Mouse (Mus musculus): ENCODE measurements around the gene Sh3bp1.

Sh3bp1 gene

DNA sequence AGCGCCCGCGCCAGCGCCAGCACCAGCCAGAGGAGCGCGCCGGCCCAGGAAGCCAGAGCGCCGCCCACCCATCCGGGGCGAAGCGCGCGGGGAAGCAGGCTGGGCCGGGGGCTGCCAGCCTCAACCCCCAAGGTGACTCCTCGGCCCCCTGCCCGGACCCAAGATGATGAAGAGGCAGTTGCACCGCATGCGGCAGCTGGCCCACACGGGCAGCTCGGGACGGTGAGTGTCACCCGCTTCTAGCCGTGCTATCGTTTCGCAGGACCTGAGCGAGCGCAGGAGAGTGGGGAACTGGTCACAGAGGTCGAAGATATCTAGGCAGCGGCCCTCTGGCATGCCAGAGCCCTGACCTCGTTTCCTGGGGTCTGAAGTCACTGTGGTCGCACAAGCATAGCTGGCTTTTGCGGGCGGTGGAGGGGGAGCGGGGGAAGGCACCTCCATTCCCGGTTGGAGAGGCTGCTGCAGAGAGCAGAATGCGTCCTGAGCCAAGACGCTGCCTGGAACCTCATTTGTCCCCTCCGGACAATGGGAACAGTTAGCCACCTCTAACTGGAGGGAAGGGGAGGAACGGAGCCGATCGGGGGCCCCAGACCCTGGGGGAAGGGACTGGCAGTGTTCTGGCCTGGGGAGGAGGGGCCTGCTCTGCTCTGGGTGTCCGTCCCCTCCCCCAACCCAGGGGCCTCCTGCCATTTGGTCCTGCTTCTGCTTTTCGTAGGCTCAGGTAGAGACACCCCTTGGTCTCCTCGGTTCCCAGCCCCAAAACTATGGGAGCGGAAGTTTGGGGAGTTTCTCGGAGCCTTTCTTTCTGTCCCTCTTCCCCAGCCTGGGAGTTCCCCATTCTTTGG, at the start of gene Sh3bp1:
Gene Sh3bp1, plus strand, starts transcription at position 29 of the 845 bp plus-strand sequence.
- DNase-seq (ENCODE audit: low spot score), result peak; percentile 64

DNA sequence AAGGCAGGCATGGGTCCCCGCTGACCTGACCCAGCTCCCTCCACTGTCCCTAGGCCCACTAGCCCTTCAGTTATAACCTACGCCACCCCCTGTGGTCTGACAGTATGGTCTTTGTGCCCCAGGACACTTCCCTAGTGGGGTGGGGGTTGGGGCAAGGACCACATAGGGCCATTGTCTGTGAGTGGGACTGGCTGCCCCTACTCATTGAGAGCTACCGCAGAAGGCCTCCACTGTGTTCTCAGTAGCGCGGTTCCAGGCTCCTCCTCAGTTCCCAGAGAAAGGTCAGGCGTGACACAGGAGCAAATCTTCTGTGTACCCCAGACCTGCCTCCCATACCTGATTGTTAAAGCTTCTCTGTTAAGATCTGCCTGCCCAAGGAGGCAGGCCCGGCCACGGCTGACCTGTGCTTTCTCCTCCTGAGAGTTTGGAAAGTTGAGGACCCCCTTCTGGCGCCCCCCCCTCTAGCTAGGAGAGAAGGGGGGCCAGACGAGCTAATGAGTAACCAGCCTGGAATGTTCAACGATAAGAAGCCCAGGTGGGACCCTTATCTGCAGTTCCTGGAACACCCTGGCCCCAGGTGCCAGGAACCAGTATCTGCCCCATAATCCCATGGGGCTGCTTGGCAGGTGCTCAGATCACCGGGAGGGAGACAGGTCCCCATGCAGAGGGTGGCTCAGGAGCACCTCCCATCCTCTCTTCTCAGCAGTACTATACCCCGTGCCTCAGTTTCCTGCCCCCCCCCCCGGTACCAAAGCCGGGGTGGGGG, 49.3 kb upstream of the Sh3bp1 start:
- DNase-seq (ENCODE audit: low spot score), result no peak

DNA sequence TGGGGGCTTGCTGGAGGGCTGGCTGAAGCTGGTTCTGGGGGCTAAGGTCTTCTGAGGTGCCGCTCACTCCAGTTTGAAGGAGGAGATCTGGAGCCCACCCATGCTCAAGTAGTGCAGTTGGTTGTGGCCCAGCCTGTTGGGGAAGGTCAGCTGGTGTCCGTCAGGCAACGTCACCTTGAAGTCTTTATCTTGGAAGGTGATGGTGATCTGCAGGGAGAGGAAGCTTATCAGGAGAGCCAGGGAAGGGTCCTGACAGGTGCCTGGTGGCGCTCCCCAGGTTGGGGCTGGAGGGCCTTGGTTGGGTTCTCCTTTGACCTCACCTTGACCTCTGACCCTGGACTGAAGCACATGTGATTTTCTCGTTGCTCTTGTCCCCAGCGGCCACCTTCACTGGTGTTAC, 48.6 kb upstream of the Sh3bp1 start:
- DNase-seq (ENCODE audit: low spot score), result no peak

DNA sequence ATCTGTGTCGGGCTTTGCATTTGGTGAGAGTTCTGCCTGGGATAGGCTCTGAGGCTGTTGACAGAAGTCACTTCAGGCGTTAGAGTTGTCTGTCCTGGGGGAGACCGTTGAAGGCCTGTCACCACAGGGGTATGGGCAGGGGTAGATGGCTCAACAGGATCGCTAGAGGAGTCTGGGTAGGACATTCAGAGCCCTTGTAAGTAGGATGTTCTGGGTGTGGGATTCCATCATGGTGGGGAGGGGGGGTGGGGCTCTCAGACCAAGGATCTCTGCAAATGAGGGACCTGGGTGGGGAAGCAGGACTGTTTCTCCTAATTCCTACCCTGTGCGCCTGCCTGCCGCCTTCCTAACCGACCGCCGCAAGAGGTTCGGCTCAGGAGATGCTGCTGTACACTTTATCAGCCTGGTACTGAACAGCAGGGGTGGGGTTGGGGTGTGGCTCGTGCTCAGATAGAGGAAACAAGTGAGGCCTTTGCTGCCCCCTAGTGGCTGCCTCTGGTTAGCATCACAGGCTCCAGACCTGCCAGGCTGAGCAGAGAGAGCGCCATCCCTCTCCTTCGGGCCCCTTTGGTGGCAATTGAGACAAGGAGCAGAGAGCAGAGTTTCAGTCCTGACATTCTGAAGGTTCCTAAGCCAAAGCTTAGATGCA, 47.9 kb upstream of the Sh3bp1 start:
- peak; percentile 93 for DNase-seq (ENCODE audit: low spot score)

DNA sequence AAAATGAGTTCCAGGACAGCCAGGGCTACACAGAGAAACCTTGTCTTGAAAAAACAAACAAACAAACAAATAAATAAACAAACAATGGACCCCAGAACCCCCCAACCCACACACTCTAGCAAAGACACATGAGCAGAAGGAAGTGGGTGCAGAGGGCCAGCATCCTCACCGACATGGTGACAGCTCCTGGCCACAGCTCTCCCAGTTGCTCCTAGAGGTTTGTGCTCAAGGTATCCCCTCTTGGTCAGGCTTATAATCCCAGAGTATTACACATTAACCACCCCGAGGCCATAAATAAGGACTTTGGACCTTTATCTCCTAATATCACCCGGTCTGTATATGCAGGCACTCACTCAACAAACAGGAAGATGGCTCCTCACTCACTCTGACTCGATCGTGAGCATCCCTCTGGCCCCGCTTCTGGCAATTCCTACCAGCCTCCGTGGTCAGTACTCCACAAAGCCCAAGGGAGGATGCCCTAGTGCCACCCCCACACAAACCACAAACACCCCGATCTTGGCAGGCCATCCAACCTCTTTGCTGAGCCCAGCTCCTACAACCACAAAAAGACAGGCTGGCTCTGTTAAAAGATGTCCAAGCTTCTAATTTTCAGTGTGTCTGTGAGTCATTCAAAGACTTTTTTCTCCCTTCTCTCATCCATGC, 44.1 kb upstream of the Sh3bp1 start, which contains the start of gene Lgals2:
Gene Lgals2, minus strand, starts transcription at position 227 of the 663 bp plus-strand sequence.
- DNase-seq (ENCODE audit: low spot score), result no peak

DNA sequence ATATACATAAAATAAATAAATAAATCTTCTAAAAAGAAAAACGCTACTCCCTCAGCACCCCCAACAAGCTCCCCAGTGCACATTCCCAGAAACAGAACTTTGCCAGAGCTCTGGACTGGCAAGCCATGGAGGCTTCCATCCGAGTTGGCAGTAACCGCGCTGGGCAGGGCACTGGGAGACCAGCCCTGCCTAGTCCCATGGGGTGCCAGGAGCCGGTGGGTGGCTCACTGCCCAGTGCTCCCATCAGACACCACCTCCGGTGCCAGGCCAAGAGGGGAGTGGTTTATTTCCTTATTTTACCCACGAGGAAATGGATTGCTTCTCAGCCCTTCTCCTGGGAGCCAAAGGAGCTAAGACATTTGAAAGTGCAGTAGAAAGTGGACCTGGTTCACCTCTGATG, 42.6 kb upstream of the Sh3bp1 start:
- peak; percentile 72 for DNase-seq (ENCODE audit: low spot score)

DNA sequence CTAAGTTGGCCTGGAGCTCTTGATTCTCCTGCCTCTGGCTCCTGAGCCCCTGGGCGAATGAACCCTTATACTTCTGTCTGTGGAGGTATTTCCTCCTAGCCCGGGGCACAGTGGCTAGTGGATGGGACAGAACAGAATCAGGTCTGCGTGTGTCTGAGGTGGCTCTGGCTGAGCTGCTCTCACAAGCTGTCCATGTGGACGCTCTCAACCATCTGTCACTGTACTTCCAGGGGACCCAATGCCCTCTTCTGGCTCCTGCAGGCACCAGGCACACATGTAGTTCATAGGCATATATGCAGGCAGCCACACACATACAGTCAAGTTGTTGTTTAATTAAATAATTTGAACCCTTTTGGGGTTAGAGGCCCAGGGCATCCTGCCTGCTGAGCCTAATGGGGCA, 40.3 kb upstream of the Sh3bp1 start:
- no peak for DNase-seq (ENCODE audit: low spot score)

DNA sequence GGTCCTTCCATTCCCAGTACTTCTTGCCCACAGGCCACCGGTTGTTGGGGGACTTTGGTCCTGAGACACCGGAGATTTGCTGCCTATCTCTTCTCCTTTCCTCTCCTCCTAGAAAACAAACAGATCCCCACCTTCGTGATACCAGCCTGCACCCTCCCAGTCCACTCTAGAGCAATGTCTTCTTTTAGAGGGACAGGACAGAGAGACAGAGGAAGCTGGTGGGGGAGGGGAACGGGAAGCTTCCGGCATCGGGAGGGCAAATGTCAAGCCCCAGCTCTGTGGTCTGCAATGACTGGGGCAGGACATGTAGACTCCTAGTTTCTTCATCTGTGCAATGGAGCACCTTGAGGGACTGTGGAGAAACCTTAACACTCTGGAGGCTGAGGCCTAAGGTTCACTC, 39.9 kb upstream of the Sh3bp1 start:
- no peak for DNase-seq (ENCODE audit: low spot score)

DNA sequence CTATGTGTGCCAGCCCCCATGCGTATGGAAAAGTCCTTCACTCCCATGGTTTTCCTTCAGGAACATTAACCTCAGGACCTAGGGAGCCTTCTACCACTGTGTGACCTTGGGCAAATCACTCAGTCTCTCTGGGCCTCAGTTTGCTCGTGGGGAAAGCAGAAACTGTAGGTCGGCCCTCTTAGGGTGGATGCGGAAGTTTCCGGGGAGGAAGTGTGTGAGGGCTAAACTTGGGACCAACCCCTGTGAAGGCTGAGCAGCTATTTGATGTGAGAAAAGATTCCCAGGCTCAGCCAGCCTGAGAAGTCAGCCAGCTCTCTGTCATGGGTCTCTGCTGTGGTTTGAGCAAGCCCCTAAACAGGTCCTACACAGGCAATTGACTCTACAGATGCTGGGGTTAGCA, 37.3 kb upstream of the Sh3bp1 start:
- no peak for DNase-seq (ENCODE audit: low spot score)

DNA sequence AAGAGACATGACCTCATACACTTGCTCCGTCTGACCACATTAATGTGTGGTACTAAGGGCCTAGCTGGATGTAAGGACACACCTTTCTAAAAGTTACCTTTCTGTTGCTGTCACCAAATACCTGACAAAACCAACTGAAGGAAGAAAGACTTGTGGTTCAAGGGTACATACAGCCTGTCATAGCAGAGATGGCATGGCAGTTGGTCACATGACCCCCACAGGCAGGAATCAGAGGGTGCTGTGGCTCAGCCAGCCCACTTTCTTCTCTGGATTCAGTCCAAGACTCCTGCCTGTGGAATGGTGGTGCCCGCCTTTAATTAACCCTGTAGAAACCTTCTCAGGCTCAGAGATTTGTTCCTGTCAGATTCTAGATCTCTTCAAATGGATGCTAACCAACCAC, 36.4 kb upstream of the Sh3bp1 start:
- no peak for DNase-seq (ENCODE audit: low spot score)

DNA sequence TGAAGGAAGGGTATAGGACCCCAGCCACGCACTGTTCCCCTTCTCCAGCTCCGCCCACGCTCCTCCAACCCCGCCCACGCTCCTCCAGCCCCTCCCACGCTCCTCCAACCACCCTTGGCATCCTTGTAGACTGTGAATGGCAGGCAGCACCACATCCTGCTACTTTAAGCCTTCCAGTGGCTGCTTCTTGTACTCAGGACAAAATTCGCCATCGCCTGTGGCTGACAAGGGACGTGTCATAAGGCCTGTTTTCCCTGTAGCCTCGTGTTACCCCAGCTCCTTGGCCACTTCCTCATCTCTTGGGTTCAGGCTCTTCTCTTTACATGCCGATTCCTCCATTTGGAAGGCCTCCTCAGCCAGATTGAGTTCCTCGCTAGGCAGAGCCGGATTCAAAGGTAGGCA, 35.7 kb upstream of the Sh3bp1 start:
- DNase-seq (ENCODE audit: low spot score), result no peak

DNA sequence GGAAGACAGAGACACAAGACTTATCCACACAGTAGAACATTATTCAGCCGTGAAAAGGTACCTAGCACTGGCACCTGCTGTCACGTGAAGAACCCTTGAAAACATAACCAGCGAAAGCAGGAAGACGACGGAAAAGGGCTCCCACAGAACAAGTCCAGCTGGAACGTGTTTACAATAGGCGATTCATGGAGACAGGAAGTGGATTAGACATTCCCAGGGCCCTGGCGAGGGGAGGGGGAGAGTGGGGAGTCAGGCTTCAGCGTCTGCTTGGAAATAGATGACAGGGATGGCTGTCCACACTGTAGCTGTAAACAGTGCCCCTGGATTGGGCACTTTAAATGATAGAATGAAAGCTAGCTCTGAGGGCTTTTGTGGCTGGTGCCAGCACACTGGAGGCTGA, 31.2 kb upstream of the Sh3bp1 start:
- peak; percentile 86 for DNase-seq (ENCODE audit: low spot score)

DNA sequence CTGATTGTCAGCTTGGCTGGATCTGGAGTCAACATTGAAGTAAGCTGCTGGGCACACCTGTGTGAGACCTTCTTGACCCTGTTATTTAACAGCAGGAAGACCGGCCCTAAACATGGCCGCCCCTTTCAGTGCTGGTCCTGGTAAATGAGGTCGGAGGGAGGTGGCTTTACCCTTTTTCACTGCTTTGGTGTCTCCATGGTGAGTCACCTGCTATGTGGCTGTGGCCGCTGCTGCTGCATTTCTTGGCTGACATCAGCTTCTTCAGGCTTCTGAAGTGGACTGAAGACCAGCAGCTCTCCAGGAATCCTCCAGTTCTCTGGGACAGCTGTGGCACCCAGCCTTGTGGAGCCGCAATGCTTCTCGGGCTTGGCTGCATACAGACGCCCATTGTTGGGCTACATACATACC, 30.7 kb upstream of the Sh3bp1 start:
- DNase-seq (ENCODE audit: low spot score), result no peak

DNA sequence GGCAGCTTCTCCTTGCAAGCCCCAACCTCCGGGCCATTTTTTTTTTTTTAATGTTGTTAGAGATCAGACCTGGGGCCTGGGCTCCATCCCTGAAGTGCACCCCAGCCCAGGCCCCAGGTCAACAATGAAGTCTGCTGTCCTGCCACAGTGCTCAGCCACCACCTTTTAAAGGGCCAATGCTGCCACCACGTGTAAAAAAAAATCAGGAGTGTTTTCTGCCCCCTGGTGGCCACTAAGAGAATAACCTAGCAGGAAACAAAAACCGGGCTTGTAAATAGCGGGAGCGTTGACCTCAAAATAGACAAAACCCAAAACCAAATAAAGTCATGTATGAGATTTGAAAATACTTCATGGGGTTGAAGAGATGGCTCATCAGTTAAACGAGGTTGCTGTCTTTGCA, 29.8 kb upstream of the Sh3bp1 start:
- DNase-seq (ENCODE audit: low spot score), result peak; percentile 66

DNA sequence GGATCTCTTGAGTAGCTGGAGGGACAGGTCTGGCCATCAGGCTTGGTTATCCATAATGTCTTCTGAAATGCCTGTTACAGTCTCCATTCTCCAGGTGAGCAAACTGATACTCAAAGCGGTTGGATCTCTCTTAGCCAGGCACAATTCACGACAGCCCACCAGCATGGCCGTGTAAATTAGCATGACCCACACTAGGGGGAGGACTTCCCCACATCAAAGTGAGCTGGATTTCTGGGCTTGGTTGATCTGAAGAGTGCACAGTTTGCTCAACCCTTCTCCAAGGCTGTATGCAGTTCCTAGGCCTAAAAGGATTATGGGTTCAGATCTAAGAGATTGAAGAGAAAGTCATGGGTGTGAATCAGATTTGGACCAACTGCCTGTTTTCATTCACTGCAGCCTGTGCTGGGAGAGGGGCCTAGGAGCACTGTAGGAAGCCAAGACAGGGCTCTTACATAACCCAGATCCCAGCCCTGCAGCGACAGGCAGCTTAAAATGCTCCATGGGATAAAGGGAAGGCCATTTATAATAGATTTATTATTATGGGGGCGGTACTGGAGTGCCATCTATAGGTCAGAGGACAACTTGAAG, 27.5 kb upstream of the Sh3bp1 start:
- no peak for DNase-seq (ENCODE audit: low spot score)

DNA sequence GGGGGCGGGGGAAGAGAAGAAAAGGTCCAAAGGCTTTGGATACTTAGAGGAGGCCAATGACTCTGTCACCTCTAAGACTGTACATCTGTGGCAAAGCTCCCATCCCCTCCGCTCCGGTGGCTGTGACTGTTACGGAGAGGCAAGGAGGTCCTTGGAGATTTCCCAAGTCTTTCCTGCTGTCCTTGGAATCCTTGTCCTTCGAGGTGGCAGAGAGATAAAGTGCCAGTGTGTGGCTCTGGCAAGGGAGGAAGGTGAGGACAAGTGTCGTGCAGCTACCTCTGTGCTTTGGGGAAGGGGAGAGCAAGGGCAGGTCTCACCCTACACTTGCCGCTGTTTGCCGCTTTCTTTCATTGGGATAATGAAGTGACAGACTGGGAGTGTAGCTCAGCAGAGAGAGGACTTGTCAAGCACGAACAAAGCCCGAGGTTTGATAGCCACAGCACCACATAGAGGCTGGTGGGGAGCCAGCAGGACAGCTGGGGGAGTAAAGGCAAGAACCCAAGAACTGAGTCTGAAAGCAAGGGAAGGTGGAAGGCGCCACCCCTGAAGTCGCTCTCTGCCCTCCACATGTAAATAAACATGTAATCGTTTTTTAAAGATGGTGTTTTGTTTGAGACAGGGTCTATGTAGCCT, 25.6 kb upstream of the Sh3bp1 start:
- DNase-seq (ENCODE audit: low spot score), result no peak

DNA sequence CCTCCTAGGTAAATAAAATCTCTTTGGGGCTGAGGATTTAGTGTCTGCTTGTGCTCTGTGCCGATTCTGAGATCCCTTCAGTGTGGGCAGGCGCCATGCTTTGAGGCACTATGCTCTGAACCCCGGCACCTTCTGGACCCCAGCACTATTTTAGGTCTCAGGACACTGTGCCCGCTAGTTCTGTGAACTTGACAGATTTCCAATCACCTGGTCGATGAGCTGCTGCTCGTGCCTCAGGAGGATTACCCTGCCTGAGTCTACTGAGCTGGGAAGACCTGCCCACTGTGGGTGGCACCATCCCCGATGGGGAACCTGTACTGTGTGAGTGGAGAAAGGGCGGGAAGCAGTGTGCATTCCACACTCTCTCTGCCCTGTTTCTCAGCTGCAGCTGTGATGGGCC, 24.6 kb upstream of the Sh3bp1 start:
- DNase-seq (ENCODE audit: low spot score), result no peak

DNA sequence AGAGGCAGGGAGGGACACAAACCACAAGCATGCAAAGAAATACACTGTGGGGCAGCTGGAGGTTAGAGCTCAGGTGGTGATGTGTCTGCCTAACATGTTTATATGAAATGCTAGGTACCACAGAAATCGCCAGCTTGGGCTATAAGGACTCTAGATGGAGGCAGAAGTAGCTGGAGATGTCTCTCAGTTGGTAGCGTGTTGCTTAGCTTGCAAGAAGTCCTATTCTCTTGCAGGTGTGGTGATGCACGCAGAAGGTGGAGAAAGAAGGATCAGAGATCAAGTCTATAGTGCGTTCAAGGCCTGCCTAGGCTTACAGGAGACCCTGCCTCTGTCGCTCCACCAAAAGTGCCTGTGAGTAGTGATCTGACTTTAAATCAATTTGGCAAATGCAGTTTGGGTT, 24.0 kb upstream of the Sh3bp1 start:
- no peak for DNase-seq (ENCODE audit: low spot score)

DNA sequence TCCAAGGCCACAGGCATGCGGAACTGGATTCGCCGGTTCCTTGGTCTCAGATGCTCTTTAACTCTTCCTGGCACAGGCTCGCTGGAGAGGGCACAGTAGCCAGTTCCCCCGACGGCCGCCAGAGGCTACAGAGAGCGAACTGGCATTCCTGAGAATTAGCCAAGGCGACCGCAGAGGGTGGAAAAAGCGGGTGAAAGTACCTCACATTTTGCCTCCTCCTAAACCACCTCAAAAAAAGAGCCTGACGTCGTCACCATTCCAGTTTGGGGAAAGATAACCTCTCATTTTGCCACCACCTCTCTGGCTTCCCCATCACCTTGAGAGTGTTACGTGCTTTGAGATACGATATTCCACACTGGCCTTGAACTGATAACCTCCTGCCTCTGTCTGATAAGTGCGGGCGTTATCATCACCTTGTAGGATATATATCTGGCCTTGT, 23.3 kb upstream of the Sh3bp1 start:
- DNase-seq (ENCODE audit: low spot score), result peak; percentile 90

DNA sequence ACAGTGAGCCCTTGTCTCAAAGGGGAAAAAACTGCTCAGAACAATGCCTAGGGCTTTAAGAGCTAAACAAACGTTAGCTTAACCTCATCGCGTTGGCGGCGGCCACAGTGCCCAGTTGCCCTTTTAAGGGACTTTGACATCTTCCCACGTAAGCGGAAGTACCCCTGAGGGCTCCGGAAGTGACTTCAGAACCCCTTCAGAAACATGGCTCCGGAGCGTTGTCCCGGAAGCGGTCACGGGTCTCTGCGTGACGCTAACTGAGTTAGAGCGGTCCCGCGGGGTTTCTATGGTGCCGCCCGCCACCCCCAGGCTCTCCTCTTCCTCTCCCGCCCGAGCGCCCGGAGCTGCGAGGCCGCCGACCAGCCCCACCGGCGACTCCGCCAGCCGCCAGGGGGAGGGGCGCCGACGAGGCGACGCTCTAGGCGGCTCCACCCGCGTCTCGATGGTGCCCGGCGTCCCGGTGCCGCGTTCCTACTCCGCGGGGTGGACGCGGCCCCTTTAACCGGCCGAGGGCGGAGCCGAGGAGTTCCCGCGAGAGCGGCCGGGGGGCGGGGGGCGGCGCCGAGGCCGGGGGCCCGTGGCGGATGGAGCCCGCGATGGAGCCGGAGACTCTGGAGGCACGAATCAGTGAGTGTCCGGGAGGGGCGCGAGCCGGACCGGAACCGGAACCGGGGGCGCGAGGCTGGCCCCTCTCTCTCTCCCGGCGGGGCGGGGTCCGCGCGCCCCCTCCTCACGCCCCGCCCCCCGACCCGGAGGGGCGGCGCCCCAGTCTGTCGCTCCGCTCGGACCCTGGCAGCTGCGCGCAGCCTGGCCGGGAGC, 22.4 kb upstream of the Sh3bp1 start, which contains the start of gene Gga1:
Gene Gga1, plus strand, starts transcription at position 200 of the 819 bp plus-strand sequence.
- peak; percentile 97 for DNase-seq (ENCODE audit: low spot score)
